Mouse (Mus musculus): ENCODE measurements at regions not wholly inside any gene's neighbourhood (a gene's known extent, or its start where the extent isn't known, plus 50 kb on each side); places are given as distances from the start of the nearest gene placed in this dataset.
A peak's percentile ranks its signal among the peaks of the same experiment; 100 is the strongest.

GRCm38 (mm10) chr9:26060834-26061233 is 579.5 kb downstream of the Eepd1 start:
- Histone ChIP-seq H3K9ac (replicated peaks; ENCODE audit: low read depth, low read length) (no peak overlapping the region), H3K27me3 (replicated peaks; ENCODE audit: control insufficient read depth, insufficient read depth, low read length) (no peaks in the 10 kb centered on the region), H3K36me3 (ENCODE audit: control insufficient read depth, insufficient read depth) (no peaks in the 10 kb centered on the region), H3K4me2 (ENCODE audit: low read length) (no peak overlapping the region), H3K27ac (ENCODE audit: low read length) (no peak overlapping the region), H3K4me3 (replicated peaks; ENCODE audit: low read length) (no peak overlapping the region), H3K9me3 (ENCODE audit: control insufficient read depth, low read length) (no peaks in the 10 kb centered on the region), H3K4me1 (replicated peaks; ENCODE audit: control insufficient read depth, insufficient read depth, low read length) (no peaks in the 10 kb centered on the region)
- no peak for ATAC-seq

DNA sequence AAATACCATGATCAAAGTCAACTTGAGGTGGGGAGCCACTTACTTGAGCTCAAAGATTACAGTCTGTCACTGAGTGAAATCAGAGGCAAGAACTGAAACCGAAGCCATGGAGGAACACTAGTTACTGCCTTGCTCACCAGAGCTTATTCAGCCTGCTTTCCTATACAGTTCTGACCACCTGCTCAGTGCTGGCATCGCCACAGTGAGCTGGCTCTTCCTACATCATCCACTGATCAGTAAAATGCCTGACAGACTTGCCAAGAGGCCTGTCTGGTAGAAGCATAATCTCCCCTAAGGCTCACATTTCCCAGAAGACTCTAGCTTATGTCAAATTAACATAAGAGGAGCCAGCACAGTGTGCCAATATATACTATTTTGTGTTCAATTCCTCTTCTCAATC is 595.7 kb downstream of the Eepd1 start:
- Histone ChIP-seq H3K4me3 (replicated peaks; ENCODE audit: low read length) (no peak overlapping the region), H3K4me1 (replicated peaks; ENCODE audit: control insufficient read depth, insufficient read depth, low read length) (no peaks in the 10 kb centered on the region), H3K4me2 (ENCODE audit: low read length) (no peak overlapping the region), H3K9ac (replicated peaks; ENCODE audit: low read depth, low read length) (no peak overlapping the region), H3K36me3 (ENCODE audit: control insufficient read depth, insufficient read depth) (no peaks in the 10 kb centered on the region), H3K27me3 (replicated peaks; ENCODE audit: control insufficient read depth, insufficient read depth, low read length) (no peaks in the 10 kb centered on the region), H3K9me3 (ENCODE audit: control insufficient read depth, low read length) (no peaks in the 10 kb centered on the region), H3K27ac (ENCODE audit: low read length) (no peak overlapping the region)
- ATAC-seq, result peak; percentile 84
- WGBS, result 61% methylated on average over 2 of the region's 2 CpGs

GRCm38 (mm10) chr9:26086524-26086923 is 605.2 kb downstream of the Eepd1 start:
- H3K27ac ChIP-seq (ENCODE audit: low read length), result no peak overlapping the region
- WGBS, result 54% methylated on average over 2 of the region's 2 CpGs
- H3K36me3 ChIP-seq (ENCODE audit: control insufficient read depth, insufficient read depth), result no peaks in the 10 kb centered on the region
- no peak overlapping the region for H3K4me2 ChIP-seq (ENCODE audit: low read length)
- no peak overlapping the region for H3K4me3 ChIP-seq (replicated peaks; ENCODE audit: low read length)
- H3K9ac ChIP-seq (replicated peaks; ENCODE audit: low read depth, low read length), result no peak overlapping the region
- H3K4me1 ChIP-seq (replicated peaks; ENCODE audit: control insufficient read depth, insufficient read depth, low read length), result no peaks in the 10 kb centered on the region
- no peak for ATAC-seq
- H3K27me3 ChIP-seq (replicated peaks; ENCODE audit: control insufficient read depth, insufficient read depth, low read length), result no peaks in the 10 kb centered on the region
- H3K9me3 ChIP-seq (ENCODE audit: control insufficient read depth, low read length), result no peaks in the 10 kb centered on the region

DNA sequence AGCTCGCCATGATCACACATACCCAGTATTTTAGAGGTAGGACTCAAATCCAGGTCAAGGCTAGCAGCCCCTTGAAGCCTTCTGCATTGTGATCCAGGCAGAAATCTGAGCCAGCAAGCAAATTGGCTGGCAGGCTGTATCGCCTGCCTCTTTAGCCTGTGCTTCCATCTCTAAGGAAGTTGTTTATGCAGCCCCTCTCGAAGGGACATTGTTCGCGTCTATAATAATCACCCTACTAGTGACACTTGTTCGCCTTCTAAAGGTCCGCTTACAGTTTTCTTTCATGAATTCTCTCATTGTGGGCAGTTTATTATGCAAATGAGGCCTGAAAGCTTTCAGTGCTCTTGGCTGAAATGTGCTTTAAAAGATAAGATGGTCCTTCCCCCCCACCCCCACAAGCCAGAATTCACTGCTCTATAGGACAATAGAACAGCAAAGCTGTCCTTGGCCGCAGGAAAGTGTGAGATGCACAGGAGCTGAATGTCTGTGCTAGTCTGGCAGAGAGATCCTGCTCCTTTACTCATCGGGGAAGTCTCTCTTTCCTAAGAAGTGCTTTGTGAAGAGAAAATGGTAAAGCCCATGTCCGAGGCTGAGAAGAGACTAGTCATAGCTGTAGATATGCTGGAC is 610.8 kb downstream of the Eepd1 start:
- WGBS, result 21% methylated on average over 10 of the region's 10 CpGs
- H3K36me3 ChIP-seq (ENCODE audit: control insufficient read depth, insufficient read depth), result no peaks in the 10 kb centered on the region

DNA sequence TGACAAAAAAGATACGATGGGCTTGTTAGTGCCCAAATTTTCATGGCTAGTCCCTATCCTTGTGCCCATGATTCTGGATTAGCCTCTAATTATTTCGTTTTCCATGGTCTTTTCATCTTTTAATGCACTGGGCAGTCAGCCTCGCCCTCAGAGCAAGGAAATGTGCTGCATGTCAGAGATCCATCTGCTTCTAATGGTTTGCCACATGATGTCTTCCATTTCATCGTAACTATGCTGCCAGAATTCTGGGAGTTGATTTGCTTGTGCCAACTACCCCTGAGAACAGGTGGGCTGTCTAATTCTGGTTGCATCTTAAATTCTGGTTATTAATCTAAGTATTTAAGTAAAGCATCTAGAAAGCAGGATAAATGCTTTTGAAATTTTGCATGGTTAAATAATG is 622.8 kb downstream of the Eepd1 start:
- Histone ChIP-seq H3K4me1 (replicated peaks; ENCODE audit: control insufficient read depth, insufficient read depth, low read length) (no peaks in the 10 kb centered on the region), H3K36me3 (ENCODE audit: control insufficient read depth, insufficient read depth) (no peaks in the 10 kb centered on the region), H3K9ac (replicated peaks; ENCODE audit: low read depth, low read length) (no peak overlapping the region), H3K27me3 (replicated peaks; ENCODE audit: control insufficient read depth, insufficient read depth, low read length) (no peaks in the 10 kb centered on the region), H3K9me3 (ENCODE audit: control insufficient read depth, low read length) (no peaks in the 10 kb centered on the region), H3K4me3 (replicated peaks; ENCODE audit: low read length) (no peak overlapping the region), H3K27ac (ENCODE audit: low read length) (no peak overlapping the region), H3K4me2 (ENCODE audit: low read length) (no peak overlapping the region)
- WGBS, result 58% methylated on average over 4 of the region's 4 CpGs
- no peak for ATAC-seq

More for the DNA sequence above, 610.8 kb downstream of the Eepd1 start:
- H3K4me1 ChIP-seq (replicated peaks; ENCODE audit: control insufficient read depth, insufficient read depth, low read length), result peaks cover 8% of the 10 kb centered on the region
- no peak overlapping the region for H3K4me3 ChIP-seq (replicated peaks; ENCODE audit: low read length)
- H3K27ac ChIP-seq (ENCODE audit: low read length), result no peak overlapping the region
- no peak overlapping the region for H3K9ac ChIP-seq (replicated peaks; ENCODE audit: low read depth, low read length)
- no peaks in the 10 kb centered on the region for H3K9me3 ChIP-seq (ENCODE audit: control insufficient read depth, low read length)
- no peaks in the 10 kb centered on the region for H3K27me3 ChIP-seq (replicated peaks; ENCODE audit: control insufficient read depth, insufficient read depth, low read length)
- H3K4me2 ChIP-seq (ENCODE audit: low read length), result peak overlapping the region; percentile 5; the same call in 1 of the 2 replicates
- ATAC-seq, result peak; percentile 71

DNA sequence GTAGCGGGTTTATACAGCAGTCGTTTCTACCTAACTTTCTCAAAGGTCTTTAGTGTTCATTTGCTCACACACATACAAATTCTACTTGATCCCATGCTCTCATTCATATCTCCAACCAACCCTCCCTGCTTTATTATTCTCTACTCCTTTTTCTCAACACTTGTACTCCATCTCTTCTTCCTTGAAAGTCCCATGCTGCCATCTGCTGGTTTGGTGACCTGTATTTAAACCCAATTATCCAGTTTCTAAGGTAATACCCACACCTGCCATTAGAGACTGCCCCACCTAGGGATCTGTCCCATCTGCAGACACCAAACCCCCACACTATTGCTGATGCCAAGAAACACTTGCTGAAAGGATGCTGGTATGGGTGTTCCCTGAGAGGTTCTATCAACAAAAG is 611.5 kb upstream of the B3gat1 start:
- no peak for ATAC-seq
- Histone ChIP-seq H3K9ac (replicated peaks; ENCODE audit: low read depth, low read length) (no peak overlapping the region), H3K4me2 (ENCODE audit: low read length) (no peak overlapping the region), H3K4me3 (replicated peaks; ENCODE audit: low read length) (no peak overlapping the region), H3K27me3 (replicated peaks; ENCODE audit: control insufficient read depth, insufficient read depth, low read length) (no peaks in the 10 kb centered on the region), H3K27ac (ENCODE audit: low read length) (no peak overlapping the region), H3K4me1 (replicated peaks; ENCODE audit: control insufficient read depth, insufficient read depth, low read length) (no peaks in the 10 kb centered on the region), H3K9me3 (ENCODE audit: control insufficient read depth, low read length) (no peaks in the 10 kb centered on the region), H3K36me3 (ENCODE audit: control insufficient read depth, insufficient read depth) (no peaks in the 10 kb centered on the region)
- WGBS, result 93% methylated on average over 2 of the region's 2 CpGs

- Histone ChIP-seq H3K4me2 (ENCODE audit: low read length) (no peak overlapping the region), H3K27ac (ENCODE audit: low read length) (no peak overlapping the region), H3K27me3 (replicated peaks; ENCODE audit: control insufficient read depth, insufficient read depth, low read length) (no peaks in the 10 kb centered on the region), H3K4me3 (replicated peaks; ENCODE audit: low read length) (no peak overlapping the region), H3K9ac (replicated peaks; ENCODE audit: low read depth, low read length) (no peak overlapping the region), H3K9me3 (ENCODE audit: control insufficient read depth, low read length) (no peaks in the 10 kb centered on the region), H3K36me3 (ENCODE audit: control insufficient read depth, insufficient read depth) (no peaks in the 10 kb centered on the region), H3K4me1 (replicated peaks; ENCODE audit: control insufficient read depth, insufficient read depth, low read length) (no peaks in the 10 kb centered on the region)
- ATAC-seq, result peak; percentile 80
- 48% methylated on average over 2 of the region's 2 CpGs for WGBS
Measured at GRCm38 (mm10) chr9:26134587-26134986, 598.9 kb upstream of the B3gat1 start.
